Mouse (Mus musculus) retina, postnatal 1 day (tissue): ENCODE results near the gene Acp5.
"Not testable (repeated sequence)": the region's sequence is repeated elsewhere in the genome, so short reads cannot be mapped to it uniquely, and the experiment has no call there.

ENCODE experiments used
- DNase-seq: peaks from one replicate; pipeline ENCODE4 v3.0.0-alpha.2; 2012

Gene Acp5

DNA sequence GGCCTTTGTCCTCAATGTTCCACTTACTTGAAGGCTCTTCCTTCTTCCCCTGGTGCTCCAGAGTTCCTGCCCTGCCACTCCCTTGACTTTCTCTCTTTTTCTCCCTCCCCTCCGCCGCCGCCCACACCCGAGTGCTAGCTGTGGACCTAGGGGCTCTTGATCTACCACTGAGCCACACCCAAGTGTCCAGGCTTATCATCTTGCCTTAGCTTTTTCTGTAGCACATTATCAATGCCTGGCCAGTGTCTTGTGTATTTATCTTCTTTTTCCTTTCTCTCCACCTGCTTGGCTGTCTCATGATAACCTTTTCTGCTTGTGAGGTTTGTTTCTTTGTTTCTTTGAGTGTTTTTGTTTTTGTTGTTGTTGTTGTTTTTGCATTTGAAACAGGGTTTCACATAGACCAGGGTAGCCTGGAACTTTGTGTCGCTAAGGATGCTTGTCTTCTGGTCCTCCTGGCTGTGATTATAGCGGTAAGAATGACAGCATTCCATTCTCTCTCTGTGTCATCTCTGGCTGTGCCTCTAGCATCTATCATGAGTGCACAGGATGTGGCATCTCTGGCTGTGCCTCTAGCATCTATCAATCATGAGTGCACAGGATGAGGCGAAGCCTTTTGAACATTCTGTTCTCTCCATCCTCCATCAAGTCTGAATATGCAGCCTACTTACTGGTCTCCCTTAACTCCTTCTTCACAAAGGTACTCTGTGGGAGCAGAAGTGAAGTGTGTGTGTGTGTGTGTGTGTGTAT is at the start of gene Acp5:
Gene Acp5 (minus strand): TSS at position 68 of the 747 bp plus-strand sequence.
- DNase-seq = no peak

DNA sequence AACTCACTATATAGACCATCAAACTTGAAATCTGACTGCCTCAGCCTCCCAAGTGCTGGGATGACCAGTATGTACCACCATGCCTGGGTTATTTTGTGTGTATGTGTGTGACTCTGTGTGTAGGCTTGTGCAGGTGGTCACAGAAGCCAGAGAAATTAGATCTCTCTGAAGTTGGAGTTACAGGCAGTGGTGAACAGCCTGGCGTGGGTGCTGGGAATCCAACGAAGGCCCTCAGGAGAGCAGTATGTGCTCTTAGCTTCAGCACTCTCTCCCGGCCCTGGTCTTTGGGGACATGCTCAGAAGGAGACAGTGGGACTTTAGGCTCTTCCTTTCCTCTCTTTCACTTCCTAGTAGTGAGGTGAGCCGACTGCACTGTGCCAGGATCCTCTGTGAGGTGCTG is 36.8 kb upstream of the Acp5 start:
- DNase-seq = no peak

DNA sequence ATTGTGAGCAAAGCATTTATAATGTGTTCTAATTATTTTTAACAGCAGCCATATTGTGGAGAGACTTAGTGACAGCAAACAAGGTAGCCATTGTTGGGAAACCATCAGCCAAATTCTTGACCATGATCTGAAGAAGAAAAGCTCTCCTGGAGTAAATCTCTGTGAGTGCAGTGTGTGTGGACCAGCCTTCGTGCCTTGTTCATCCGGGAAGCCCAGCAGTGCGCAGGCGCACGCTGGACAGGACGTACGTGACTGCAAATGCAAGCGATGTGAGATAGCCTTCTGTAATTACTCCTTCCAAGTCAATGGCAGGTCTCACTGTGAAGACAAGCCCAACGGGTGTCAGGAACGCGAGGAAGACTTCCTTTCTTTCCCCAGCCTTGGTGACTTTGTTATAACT is 33.8 kb upstream of the Acp5 start:
- DNase-seq = no peak

DNA sequence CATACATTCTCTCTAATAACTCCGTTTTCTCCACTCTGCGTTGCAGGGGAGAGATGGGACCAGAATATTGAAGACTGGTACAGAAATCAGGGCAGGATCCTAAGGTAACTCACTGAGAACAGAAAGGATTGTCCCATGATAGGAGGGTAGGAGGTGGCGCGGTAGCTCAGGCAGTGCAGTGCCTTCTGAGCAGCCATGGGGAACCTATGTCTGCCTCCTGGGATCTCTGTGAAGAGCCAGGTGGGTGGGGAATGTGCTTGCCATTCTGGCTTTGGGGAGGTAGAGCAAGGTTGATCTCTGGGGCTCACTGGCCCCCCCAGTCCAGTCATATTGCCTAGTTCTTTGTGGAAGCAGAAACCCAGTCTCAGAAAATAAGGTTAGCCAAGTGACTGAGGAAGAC is 32.2 kb upstream of the Acp5 start:
- DNase-seq = no peak

DNA sequence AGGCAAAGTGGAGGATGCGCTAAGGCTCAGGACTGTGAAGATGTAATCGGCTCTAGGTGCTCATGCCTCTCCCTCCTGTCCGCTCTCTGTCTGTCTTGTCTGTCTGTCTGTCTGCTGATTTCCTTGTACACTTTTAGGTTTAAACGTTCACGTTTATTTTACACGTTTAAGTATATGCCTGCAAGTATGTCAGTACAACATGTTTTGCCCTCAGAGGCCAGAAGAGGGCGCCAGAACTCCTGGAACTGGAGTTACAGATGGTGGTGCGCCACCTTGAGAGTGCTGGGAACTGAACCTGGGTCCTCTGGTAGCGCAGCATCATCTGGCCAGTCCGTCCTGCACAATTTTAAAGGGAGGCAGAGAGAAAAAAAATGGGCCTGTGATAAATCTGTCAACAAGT is 31.2 kb upstream of the Acp5 start:
- DNase-seq = no peak

DNA sequence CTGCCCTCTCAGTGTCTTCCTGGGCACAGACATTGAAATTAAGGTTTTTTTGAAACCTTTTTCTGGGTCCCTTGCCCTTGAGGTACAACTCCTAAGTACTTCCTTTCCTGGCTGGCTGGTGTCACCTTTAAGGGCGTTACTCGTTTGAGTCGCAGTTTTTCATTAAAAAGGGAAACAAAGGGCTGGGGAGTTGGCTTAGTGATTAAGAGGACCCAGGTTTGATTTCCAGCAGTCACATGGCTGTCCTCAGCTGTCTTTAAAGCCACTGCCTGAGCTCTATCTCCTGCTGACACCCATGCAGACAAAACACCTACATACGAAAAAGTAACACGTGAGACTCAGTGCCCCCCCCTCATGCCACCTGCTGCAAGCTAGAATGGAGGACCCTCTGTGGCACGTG is 30.5 kb upstream of the Acp5 start:
- no peak for DNase-seq

DNA sequence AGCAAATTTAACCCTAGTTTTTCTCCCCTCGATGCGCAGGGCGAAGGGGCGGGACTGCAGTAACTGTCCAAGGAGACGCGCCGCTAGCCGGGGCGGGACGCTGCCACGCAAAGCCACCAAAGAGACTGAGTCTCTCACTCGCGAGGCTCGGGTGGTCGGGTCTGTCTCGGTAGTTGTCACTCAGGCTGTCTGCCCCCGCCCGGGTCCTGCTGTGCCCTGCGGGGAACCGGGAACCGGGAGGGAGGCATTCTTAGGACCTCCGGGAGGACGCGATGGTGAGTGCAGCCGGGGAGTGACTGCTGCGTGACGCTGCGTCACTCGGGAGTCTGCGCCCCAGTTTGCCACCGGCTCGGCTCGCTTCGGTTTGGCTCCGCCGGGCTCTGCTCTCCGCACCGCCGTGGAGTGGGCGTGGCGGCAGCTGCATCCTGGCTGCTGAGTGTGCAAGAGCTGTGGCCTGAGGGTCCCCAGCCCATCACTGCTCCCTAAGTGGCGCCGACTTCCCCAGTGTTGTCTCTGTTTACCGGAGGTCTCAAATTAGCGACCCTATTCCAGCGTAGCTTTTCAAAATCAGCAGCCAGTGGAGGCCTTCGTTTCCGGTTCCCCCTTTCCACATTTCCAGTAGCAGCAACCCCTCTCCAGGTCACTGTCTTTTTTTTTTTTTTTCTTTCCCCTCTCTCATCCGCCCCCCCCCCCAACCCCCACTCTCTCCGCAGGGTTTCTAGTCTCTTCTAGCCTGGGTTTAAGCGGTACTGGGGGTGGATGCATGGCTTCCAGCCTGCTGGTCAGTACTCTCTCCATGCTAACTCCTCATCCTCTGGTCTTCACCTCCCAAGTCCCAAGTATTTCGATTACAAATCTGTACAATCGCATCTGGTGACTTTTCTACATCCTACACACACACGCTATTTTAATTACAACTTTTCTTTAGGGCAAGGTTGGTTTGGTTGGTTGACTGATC is 29.5 kb upstream of the Acp5 start:
- peak; percentile 82 for DNase-seq

DNA sequence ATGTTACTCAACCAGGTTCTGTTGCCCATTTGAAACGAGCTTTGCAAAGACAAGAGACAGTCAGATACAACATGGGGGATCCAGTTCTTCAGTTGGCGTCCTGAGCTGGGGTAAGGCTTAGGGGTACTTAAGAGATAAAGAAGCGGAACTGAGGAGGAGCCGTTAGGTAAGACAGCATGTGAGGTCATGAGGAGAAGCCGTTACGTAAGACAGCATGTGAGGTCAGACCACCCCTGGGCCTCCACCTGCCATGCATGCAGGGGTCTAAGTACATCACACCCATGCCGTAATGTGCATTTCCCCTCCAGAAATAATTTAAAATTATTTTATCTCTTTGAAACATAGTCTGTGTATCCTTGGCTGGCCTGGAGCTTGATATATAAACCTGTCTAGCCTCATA is 27.4 kb upstream of the Acp5 start:
- DNase-seq = no peak

DNA sequence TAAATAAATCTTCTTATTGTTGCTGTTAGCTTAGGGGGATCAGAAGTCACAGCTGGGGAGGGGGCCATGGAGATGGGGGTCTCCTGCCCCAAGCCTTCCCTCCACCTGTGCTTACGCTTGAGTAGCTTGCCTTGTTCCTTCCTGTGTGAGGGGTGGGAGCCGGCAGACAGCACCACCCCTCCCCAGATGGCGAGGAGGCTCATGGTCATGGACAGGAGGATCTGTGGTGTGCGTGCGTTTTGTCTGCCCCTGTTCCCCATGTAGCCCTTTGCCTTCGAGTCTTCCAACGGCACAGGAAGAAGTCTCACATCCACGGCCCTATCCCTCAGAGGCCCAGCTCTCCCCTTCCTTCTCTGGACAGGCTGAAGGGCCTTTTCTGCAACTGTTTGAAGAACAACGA is 26.8 kb upstream of the Acp5 start:
- DNase-seq = no peak

DNA sequence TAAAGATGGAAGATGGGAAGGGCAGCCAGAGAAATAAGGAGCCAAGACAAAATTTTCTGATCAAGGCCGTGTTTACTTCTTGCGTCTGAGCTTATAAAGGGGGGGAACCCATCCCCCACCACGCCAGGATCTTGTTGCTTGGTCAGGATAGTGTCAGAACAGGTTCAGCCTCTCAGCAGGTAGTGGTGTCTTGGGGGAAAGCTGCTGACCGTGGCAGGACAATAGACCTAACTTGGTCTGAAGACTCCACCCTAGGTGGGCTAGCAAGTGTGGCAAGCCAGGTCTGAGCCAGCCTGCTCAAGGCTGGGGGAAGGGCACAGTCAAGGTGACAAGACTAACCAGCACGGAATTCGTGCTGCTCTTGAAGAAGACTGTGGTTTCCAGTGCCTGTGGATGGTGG is 25.8 kb upstream of the Acp5 start:
- DNase-seq = no peak

DNA sequence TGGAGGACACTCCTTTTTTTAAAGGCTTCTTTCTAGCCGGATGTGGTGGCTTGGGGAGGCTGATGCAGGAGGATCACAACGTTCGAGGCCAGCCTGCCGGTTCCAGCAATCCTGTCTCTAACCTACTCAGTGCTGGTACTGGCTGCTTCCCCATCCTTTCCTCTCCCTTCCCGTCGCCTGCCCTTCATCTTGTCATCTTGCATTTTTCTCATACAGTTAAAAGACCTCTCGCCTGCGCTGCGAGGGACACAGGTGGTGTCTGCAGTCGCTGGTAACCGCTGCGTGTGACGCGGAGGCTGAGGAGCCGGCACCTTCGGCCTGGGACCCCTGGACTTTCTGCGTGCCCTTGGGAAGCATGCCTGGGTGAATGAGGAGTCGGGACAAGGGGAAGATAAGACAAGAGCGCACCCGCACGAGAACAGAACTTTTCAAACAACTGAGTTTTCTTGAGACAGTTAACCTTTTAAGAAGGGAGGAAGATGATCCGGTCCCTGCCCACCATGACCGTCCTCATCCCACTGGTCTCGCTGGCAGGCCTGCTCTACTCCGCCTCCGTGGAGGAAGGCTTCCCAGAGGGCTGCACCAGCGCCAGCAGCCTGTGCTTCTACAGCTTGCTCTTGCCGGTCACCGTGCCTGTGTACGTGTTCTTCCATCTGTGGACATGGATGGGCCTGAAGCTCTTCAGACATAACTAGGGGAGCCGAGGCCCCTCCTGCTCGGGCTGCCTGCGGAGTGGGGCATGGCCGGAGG is 22.2 kb upstream of the Acp5 start:
- no peak for DNase-seq

DNA sequence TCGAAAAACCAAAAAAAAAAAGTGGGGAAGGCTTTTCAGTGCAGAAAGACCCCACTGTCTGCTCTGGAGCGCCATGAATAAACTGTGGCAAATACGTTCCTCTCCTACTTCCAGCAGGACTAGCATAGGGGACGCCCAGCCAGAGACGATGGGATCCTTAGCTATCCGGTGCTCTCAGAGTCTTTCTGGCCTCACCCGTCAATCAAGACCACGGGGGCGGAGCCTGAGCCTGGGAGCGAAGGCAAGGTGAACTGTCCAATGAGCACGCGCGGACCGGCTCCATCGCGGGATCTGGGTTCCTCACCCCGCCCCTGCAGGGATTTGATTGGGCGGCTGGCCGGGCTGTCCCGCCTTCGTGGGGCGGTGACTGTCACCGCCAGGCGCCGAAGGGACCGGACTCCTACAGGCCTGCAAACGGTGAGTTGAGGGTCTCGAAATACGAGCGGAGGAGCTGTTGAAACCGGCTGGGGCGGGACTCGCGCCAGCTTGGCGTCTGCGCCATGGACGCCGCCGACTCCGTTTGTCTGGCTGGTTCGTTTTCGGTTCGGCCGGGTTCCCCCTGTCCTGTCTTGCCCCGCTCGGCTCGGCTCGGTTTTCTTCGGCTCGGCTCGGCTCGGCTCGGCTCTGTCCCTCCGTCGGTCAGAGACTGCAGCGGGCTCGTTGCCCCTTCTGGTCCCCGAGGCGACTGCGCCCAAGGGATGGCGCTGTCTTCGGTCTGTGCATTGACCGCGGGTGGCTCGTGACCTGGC is 21.2 kb upstream of the Acp5 start, which contains the start of gene Pigyl:
Gene Pigyl (plus strand): TSS at position 350 of the 749 bp plus-strand sequence.
- peak; percentile 99 for DNase-seq

DNA sequence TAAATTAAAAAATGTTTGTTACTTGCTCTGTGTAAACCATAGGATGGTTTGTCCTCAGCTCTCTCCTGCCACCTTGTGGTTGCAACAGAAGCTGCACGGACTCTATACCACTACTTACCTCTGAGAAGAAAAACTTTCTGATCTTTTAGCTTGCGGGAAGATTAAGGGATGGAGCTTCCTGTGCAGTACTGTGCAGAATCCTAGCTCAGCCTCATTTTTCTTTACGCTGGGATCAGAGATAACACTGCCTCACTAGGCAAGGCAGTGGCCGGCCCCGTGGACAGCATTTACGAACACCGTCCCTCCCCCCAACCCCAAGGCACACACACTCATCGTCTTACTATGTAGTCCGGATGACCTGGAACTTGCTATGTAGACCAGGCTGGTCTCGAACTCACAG is 20.1 kb upstream of the Acp5 start:
- peak; percentile 80 for DNase-seq

DNA sequence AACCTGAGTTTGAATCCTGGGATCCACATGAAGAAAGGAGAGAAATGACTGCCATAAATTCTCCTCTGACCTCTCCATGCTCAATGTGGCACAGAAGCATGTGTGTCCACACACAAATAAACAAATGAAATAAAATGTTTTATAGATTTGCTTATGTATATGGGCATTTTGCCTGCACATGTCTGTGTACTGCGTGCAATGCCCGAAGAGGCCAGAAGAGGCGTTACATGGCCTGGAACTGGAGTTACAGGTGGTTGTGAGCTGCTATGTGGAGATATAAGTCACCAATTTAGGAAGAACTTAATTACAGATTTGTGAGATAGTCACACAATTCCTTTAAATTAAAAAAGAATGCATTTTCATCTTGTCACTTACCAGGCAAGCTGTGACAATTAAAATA is 18.3 kb upstream of the Acp5 start:
- no peak for DNase-seq

DNA sequence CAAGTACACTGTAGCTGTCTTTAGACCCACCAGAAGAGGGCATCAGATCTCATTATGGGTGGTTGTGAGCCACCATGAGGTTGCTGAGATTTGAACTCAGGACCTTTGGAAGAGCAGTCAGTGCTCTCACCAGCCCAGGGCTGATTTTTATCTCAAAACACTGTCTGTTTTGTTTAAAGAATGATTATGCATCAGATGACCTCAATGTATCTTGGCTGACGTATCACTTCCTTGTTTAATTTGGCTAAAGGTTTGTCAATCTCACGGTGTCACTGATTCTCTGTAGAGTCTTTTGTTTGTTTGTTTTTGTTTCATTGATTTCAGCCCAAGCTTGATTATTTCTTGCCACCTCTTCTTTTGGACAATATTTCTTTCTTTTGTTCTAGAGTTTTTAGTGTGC is 15.4 kb upstream of the Acp5 start:
- DNase-seq = no peak

DNA sequence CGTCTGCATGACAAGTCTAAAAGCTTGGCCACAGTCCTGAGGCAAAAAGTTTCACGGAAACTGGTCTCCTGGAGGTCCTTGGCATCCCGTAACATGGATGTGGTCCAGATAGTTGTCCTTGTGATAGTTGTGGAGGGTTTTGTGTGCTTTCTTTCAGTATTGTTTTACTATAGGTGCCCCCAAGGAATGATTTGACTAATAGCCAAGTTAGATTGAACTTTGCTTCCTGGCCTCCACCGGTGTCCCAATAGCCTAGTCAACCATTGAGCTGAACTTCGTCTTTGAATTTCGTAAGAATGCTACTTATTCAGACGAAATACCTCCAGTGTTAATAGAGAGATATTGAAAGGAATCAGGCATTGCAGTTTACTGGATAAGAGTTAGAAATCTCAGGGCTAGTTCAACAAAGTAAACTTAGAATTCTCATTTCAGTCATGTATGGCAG is 14.8 kb upstream of the Acp5 start:
- not testable (repeated sequence) for DNase-seq

DNA sequence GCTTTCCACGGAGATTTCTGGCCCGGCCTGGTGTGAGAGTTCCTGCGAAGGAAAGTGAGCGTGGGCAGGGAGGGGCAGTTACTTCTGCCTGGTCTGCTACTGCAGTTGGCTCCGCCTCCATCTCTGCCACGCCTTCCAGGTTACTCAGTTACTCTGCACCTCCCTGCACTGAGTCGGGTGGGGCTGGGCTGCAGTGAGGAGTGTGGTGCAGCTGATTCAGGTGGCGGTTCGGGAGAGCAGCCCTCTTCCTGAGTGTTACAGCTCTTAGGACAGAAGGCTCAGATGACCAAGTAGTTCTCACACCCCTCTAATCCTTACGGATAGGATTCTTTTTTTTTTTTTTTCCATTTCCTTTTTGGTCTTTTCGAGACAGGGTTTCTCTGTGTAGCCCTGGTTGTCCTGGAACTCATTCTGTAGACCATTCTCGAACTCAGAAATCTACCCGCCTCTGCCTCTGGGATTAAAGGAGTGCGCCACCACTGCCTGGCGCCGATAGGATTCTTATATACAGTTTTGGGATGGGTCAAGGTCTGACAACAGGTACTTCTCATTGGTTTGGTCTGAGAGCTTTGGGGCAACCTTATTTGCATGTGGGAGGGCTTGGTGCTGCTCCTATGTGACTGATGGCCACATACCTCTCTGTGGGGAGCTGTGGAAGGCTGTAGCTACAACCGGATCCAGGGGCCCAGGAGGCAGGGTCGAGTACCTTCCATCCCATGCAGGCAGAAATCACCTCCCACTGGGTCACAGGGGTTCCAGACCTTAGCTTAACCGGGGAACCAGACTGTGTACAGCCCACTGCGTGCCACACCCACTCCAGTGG is 14.1 kb upstream of the Acp5 start:
- no peak for DNase-seq

DNA sequence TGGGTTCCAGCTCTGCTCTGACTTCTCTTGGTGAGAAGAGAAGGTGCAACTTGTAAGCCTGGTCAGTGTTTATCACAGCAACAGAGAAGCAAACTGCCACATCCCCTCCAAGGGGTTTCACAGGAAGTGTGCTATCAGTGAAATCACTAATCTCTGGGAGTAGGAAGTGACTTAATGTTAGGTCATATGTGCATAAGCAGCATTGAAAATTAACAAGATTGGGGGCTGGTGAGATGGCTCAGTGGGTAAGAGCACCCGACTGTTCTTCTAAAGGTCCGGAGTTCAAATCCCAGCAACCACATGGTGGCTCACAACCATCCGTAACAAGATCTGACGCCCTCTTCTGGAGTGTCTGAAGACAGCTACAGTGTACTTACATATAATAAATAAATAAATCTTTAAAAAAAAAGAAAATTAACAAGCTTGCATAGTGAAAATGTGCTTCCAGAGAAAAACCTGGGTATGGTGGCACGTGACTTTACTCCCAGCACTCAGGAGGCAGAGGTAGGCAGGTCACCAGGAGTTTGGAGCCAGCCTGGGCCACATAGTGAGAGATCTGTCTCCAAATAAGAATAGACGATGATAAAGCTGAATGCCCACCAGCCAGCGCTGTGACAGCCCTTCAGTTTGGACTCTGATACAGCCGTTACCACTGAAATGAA is 8.9 kb upstream of the Acp5 start:
- DNase-seq = no peak

DNA sequence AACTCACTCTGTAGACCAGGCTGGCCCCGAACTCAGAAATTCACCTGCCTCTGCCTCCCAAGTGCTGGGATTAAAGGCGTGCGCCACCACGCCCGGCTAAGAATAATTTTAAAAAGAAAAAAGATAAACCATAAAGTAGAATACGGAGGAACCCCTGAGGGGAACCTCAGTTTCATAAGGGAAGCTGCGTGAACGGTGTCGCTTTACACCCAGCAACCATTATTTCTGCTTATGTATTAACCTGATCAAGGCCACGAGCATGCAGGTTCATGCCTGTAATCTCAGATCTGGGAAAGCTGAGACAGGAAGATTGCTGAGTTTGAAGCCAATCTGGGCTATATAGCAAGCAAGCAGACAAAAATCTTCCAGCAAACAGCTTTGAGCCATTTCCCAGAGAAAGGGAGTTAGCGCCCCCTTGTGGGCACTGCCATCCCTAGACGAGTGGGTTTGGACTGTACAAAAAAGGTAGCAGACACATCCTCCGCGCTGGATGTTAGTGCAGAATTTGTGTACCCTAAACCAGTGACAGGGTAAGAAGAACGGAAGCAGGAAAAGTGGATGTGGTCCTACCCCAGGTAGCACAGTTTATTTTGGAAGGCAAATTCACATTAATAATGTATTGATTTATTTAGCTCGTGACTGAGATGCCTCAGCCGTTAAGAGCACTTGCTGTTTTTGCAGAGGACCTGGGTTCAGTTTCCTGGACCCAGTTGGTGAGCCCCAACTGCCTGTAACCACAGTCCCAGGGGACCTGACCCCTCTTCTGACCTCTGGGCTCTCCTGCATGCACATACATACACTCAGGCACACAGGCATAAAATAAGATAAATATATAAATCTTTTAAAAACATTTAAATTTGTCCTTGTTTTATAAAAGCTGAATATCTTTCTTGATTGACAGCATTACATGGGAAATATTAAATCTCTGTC is 7.9 kb upstream of the Acp5 start:
- DNase-seq = peak; percentile 88

DNA sequence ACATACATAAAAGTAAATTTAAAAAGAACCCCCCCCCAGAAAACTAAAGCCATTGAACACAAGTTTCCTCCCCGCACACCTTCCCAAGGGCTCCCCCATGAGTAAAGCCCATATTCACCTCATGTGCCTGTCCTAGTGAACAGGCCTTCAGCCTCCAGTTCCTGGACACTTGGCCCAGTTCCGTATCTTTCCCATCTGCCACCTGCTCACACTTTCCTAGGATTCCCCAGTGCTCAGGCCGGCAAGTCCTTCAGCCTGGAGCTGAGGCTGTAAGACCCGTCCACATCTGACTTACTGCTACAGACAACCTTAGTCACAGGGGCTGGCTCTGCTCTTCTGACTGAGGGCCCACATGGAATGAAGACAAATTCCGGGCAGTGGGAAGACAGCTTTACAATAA is 4.2 kb upstream of the Acp5 start:
- DNase-seq = no peak
